Mouse (Mus musculus): Measurements from ENCODE around the gene Kcnj12. TPM values are rescaled to one million over a fixed set of nuclear protein-coding genes. Genes with fewer than 3 reads are reported as not detected.

Kcnj12 gene
- total RNA-seq, 2 experiments from 2014 or later, result 1.3 to 2.5 TPM

DNA sequence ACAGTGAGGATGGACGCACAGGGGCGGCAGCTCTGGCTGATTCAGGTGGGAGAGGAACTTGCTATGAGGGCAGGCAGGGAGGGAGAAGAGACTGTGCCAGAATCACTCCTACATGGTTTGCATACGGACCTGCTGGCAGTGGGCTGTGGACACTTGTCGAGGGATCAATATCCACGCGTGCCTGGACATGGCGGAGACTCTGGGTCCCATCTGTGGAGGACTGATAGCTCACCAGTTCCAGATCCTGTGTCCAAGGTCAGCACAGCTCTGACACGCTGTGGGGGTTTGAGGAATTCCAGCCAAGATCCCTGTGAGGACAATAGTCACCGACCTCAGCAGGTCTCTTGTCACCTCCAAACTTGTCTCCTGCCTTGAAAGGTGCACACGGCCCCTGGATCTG is 87.7 kb downstream of the Kcnj12 start:
- DNase-seq, result no peak

DNA sequence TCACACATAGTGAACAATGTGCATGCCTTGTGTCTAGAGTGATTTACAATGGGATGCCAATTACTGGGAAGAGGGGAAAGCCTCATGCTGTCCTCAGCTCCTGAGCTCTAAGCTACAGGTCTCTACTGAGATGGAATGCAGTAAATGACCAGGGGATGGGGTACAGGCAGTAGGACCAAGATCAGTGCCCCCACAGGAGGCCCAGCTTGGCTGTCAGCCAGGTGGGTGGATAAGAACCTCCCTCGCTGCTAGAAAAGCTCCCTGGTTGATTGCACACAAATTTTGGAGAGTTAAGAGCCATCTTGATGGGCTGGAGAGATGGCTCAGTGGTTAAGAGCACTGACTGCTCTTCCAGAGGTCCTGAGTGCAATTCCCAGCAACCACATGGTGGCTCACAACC is 88.6 kb downstream of the Kcnj12 start:
- DNase-seq, result no peak

DNA sequence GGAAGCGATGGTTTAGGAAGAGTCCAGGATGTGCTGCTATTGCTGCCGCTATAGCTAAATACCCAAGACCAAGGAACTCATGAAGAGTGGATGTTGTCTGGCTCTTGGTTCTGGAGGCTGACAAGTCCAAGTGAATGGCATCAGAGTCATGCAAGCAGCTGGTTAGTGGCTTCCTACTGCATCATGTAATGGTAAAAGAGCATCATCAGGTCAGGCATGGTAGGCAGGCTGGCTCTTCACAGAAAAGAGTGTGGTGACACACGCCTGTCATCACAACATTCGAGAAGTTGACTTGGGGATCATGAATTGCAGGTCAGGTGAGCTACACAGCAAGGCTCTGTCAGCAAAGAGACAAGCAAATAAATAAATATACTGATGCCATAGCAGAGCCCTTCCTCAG is 89.1 kb downstream of the Kcnj12 start:
- DNase-seq, result no peak

DNA sequence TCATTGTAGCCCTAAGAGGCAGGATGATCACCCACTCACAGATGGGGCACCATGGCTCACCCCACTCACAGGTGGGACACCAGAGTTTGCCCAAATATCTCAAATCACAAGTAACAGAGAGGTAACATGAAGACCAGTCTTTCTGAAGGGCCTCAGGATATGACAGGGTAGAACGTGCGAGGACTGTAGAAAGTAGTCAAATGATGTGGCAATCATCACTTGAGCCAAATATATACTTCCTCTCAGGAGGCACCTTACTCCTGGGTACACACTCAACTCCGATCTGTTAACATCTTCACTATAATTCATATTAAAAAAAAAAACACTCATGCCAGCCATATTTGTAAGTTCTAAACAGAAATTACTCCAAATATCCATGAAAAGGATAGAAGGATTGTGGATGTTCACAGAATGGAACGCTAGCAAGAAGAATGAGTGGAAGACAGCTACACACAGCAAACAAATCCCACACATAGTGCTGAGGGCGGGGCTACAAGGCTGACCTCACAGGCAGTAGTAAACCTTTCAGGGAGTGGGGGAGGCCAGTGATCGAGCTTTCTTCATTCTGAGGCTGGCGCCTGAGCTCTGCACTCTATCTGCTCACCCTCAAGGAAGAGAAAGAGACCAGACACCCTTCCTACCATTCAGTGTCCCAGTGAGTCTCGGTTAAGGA is 90.1 kb downstream of the Kcnj12 start:
- DNase-seq, result no peak

DNA sequence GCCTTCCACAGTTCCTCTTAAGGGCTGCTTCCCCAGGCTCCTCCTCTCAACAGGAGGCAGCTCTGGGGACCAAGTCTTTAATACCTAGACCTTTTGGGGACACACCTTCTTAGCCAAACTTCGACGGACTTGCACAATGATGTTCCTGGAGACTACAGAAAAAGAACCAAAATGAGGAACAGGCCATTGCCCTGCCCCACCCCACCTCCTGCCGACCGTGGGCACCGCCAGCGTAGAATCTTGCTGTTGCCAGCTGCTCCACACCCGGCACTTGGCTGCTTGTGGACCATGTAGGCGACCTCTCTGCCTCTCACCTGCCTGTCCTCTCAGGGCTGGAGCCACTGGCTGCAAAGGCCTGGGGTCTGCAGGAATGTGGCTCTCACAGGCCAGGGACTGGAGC is 93.9 kb downstream of the Kcnj12 start:
- peak in 1 of 2 experiments; percentile 11 for DNase-seq

DNA sequence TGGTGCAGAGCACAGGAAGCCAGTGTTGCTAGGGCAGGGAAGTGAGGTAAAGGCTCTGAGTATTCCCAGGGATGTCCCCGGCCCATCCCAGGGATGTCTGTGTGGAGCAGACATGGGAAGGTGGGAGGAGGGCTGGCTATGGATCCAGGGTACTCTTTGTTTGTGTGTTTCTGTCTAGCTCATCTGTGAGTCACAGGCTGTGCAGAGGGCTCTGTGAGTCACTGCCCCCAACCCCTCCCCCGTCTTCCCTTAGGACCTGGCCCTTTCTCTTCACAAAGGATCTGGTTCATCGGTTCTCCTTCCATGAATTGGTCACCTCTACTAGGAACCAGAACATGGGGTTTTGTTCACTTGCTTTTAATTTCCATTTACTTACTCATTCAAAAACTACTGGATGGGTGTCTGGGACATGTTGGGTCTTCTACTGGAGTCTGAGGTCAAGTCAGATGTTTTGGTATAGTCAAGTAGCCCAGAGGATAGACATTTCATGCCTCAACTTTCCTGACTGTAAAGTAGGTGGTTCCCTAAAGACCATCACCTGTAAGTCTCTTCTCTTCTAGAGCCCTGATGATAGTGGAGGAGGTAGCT is 97.7 kb downstream of the Kcnj12 start:
- DNase-seq, result peak; percentile 8 to 58

Other genes with a start within 250 kb of the Kcnj12 start
- 10 to 100 TPM in 1 of 2 experiments, 1 to 10 TPM in 1; 6.5 to 10.7 TPM for gene Top3a, start 245.2 kb upstream of the Kcnj12 start, total RNA-seq (2021)
- gene Smcr8, start 245.0 kb upstream of the Kcnj12 start, total RNA-seq (2021), result 10 to 100 TPM; 23.7 to 24.9 TPM
- 10 to 100 TPM; 40.4 to 80.2 TPM for gene Shmt1, start 210.8 kb upstream of the Kcnj12 start, total RNA-seq (2021)
- 10 to 100 TPM; 50.0 to 51.1 TPM for gene Dhrs7b, start 191.9 kb upstream of the Kcnj12 start, total RNA-seq (2021)
- 10 to 100 TPM; 41.3 to 46.3 TPM for gene Tmem11, start 143.3 kb upstream of the Kcnj12 start, total RNA-seq (2021)
- 10 to 100 TPM; 19.5 to 26.3 TPM for gene Natd1, start 107.8 kb upstream of the Kcnj12 start, total RNA-seq (2021)
- 100 to 1,000 TPM in 1 of 2 experiments, 10 to 100 TPM in 1; 86.9 to 151 TPM for gene Map2k3, start 90.5 kb upstream of the Kcnj12 start, total RNA-seq (2021)
- 1 to 10 TPM in 1 of 2 experiments, under 1 TPM in 1; 0.40 to 1.1 TPM for gene Tnfrsf13b, start 104.2 kb downstream of the Kcnj12 start, total RNA-seq (2021)
- gene Usp22, start 152.5 kb downstream of the Kcnj12 start, total RNA-seq (2021), result 10 to 100 TPM; 59.1 to 99.4 TPM
- under 1 TPM in 1 of 2 experiments, not detected in 1; 0.95 TPM for gene Aldh3a1, start 185.0 kb downstream of the Kcnj12 start, total RNA-seq (2021)
- gene Aldh3a2, start 244.9 kb downstream of the Kcnj12 start, total RNA-seq (2021), result 10 to 100 TPM; 46.1 to 63.7 TPM

Data from adrenal gland, postnatal 36 days (tissue).